Mouse (Mus musculus) activated CD4-positive, CD25-positive, alpha-beta regulatory T cell, adult 4 months (primary cell): ENCODE measurements at regions not wholly inside any gene's neighbourhood (a gene's known extent, or its start where the extent isn't known, plus 50 kb on each side); places are given as distances from the start of the nearest gene placed in this dataset.

ENCODE experiments used
- ATAC-seq: one replicate; pipeline ENCODE4 v1.8.0; 2017

DNA sequence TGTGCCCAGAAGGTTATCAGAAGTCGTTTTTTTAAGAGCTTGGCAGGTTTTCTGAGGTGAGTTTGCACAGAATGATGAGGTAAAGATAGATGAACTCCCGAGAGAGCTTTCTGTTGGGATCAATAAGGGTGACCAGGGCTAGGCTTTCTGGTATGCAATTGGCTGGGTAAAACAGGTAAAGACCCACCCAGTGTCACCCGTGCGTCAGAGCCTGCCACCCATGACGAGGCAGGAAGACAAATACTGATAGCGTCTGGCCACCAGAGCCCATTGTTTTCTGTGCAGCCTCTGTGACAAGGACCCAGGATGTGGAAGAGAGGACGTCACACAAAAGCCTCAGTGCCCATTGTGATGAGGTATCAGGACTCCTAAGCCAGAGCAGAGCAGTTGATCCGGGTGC lies 58.0 kb upstream of the Vps8 start:
- no peak for ATAC-seq

DNA sequence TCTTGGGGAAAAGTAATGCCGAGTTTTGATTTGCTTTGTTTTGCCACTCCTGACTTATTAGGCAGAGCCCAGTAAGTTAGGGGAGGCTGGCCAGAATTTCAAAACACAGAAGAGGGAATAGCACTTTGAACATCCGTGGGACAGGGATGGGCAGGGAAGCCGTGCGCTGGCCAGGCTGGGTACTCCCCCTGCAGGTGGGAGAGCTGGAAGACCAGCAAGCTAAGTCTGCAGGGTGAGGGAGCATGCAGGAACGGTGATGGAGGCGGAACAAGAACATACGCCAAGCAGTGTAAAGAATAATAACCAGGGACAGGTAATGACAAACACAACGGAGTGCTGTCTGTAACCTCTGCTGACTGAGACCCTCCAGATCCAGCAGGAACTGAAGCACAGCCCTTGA lies 55.5 kb upstream of the Vps8 start:
- ATAC-seq = no peak

GRCm38 (mm10) chr16:21368821-21369220 lies 54.1 kb upstream of the Vps8 start:
- no peak for ATAC-seq

GRCm38 (mm10) chr16:21369569-21370512 lies 53.1 kb upstream of the Vps8 start:
- no peak for ATAC-seq
